Mouse (Mus musculus) megakaryocyte, adult 5-6 weeks (primary cell): Measurements from ENCODE around the gene Cstb. TPM values are rescaled to one million over a fixed set of nuclear protein-coding genes. Genes with fewer than 3 reads are reported as not detected.
A peak's percentile ranks its signal among the peaks of the same experiment; 100 is the strongest.

ENCODE experiments used
- ATAC-seq: 2 replicates; pipeline ENCODE4 v1.8.0; 2016; ENCODE audit warnings: mild to moderate bottlenecking, inconsistent platforms; ENCODE audit not compliant: poor library complexity, severe bottlenecking
- total RNA-seq, 2 experiments: library from RNA; stranded (forward) in 1 of 2; stranded (reverse) in 1 of 2; fragments of 153-499, 151-499 nt in 1 of 2; fragments of 221-1000, 200-1000 nt in 1 of 2; gene quantifications; 2 replicates each; pipeline versions ENCODE4 v1.2.3 to v1.2.4; 2015 to 2017

Cstb gene
- total RNA-seq, 2 experiments from 2014 or later = 119 to 122 TPM

- peak; percentile 46 for ATAC-seq
These were observed 33.1 kb downstream of the Cstb start for GRCm38 (mm10) chr10:78458348-78459111.

- ATAC-seq = no peak
These were observed 35.0 kb downstream of the Cstb start for GRCm38 (mm10) chr10:78460463-78460862.

DNA sequence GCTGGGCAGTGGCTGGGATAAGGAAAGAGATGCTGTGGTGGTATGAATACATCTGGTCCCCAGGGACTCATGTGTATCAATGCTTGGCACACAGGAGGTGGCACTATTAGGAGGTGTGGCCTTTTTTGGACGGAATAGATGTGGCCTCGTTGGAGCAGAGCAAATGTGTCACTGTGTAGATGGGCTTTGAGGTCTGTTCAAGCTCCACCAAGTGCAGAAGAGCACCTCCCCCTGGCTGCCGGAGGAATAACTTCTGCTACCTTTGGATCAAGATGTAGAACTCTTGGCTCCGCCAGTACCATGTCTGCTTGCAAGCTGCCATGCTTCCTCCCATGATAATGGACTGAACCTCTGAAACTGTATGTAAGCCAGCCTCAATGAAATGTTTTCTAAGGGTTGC lies 36.3 kb downstream of the Cstb start:
- no peak for ATAC-seq

GRCm38 (mm10) chr10:78462945-78463768 lies 37.7 kb downstream of the Cstb start:
- no peak for ATAC-seq

- no peak for ATAC-seq
These were observed 38.3 kb downstream of the Cstb start for GRCm38 (mm10) chr10:78463769-78464167.

DNA sequence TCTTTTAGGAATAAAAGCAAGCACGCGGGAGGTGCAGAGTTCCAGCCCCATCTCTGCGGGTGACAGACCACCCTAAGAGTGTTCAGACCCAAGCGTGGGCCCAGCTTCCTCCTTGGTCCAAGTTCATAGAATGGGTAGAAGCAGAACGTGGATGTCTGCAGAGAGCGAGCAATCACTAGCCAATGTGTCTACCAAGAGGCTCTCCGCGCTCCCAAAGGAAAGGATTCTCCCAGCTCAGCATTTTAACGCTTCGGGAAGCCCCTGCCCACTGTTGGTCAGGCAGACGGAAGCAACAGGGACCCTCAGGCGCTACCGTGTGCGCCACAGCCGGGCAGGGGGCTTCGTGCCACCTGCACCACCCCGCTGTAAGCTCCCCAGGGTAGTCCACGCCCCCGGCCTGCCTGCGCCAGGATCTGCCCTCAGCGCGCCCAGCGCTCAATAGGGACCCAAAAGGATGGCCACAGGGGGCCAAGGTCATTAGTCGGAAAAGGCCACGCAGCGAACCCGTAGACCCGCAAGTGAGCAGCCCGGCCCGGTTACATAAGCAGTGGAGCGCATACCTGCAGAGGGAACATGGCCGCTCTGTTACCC lies 38.8 kb downstream of the Cstb start:
- ATAC-seq = no peak

GRCm38 (mm10) chr10:78464792-78465207 lies 39.3 kb downstream of the Cstb start, which contains the start of gene Pdxk:
Gene Pdxk, minus strand, starts transcription at chr10:78464975.
- peak; percentile 91 for ATAC-seq

- ATAC-seq = peak; percentile 52
These were observed 40.0 kb downstream of the Cstb start for GRCm38 (mm10) chr10:78465472-78465871.

GRCm38 (mm10) chr10:78466647-78467046 lies 41.2 kb downstream of the Cstb start:
- no peak for ATAC-seq

- no peak for ATAC-seq
These were observed 42.4 kb downstream of the Cstb start for GRCm38 (mm10) chr10:78467761-78468310.

DNA sequence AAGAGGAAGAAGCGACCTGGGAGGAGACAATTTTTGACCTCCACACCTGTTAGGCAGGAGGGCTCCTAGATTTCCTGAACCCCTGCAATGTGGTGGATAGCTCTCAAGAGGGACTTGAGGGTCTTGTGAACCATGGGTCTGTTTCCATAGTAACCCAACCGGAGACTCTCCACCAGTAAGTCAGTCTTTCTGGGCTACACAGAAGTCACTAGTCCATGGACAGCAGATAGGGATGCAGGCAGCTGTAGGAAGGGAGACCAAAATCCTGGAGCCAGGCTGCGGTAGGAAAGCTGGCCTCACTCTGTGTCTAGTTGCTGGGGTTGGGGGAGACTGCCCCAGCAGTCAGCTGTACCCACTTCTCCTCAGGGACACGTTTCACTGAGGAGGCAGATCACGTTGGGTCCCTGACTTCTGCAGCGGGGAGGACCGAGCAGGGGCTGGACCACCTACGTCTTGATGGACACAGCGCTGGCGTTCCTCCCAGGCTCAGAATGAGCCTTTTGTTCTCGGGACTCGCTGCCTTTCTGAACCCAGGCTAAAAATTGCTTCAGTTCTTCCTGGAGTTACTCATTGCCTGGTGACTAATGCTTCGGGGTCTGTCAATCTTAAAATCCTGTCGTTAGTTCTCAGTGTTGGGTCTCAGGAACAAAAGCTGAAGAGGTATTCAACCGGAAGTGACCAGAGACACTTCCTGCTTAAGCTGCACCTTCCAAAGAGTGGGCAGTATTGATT lies 45.3 kb downstream of the Cstb start:
- peak; percentile 48 for ATAC-seq

DNA sequence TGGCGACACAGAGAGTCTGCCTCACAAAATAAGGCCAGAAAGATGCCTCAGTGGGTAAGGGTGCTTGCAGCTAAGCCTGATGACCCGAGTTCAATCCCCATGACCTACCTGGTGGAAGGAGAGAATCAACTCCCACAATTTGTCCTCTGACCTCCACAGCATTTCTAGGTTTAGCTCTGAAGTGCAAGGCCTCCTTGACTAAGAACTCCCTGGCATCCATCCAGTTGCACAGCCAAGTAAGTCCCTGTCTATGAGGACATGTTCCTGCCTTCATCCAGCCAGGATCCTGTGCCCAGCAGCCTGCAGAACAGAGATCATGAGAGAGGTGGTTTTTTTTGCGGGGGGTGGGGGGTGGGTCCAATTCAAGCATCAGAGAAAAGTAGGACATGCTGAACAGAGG lies 46.6 kb downstream of the Cstb start:
- no peak for ATAC-seq

DNA sequence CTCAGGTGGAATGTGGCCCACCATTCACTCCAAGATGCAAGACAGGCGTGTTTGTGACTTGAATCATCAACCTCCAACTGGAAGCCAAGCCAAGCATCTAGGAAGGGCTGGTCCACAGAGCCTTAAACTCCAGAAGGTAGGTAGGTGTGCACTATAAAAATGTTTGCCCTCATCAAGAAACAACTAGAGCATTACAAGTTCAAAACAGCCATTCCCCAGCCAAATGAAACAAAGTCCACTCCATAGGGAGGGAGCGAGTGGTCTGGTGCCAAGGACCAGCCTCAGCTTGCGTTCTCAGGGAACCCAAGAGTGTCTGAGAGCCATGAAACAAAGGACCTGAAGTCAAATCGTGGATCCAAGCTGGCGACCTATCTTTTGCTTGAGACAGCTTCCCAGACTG lies 48.0 kb downstream of the Cstb start:
- ATAC-seq = no peak

DNA sequence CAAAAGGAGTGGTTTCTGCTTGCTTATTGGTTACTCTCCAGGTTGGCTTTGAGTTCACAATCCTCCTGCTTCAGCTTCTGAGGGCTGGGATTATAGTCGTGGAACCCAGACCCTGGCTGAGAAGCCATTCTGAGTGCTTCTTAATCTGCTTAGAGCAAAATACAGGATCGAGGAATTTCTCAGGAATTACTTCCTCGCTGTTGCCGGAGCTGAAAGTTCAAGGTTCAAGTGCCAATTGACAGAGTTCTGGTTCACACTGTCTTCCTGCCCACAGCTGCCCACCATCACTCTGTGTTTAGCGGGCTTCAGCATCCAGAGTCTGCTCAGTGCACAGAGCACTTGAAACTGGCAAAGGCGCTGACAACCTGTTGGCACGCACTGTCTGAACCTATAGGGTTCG lies 49.3 kb downstream of the Cstb start:
- ATAC-seq = no peak

DNA sequence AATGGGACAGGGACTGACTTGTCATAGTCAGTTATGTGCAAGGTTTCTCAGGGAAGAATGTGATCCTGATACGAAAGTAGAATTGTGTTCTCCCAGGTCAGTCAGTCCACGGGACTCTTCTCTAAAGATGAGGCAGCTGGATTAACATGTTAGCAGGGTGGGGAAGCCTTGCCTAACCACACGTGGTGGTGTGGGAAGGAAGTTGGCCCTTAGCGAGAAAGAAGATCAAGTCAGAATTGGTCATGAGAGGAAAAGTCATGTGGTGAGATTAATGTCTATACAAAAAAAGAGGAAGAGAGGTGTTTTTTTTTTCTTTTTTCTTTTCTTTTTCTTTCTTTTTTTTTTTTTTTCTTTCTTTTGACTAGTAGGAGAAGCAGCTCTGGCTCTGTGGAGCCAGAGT lies 51.4 kb downstream of the Cstb start:
- ATAC-seq = peak; percentile 81

Other genes starting within 250 kb of the Cstb start
- gene Pwp2, start 240.5 kb upstream of the Cstb start, total RNA-seq (2015) = 2.2 and 3.0 TPM in 2 replicates
- gene Pwp2, start 240.5 kb upstream of the Cstb start, total RNA-seq (2017) = 7.4 and 8.8 TPM in 2 replicates
- gene Trappc10, start 181.0 kb upstream of the Cstb start, total RNA-seq (2015) = 26.1 and 37.9 TPM in 2 replicates
- 26.9 and 29.1 TPM in 2 replicates for gene Trappc10, start 181.0 kb upstream of the Cstb start, total RNA-seq (2017)
- gene Agpat3, start 73.2 kb upstream of the Cstb start, total RNA-seq (2015) = 1.8 and 2.4 TPM in 2 replicates
- gene Agpat3, start 73.2 kb upstream of the Cstb start, total RNA-seq (2017) = 2.8 and 5.2 TPM in 2 replicates
- 32.9 and 38.3 TPM in 2 replicates for gene Rrp1, start 12.6 kb upstream of the Cstb start, total RNA-seq (2015)
- 173 and 213 TPM in 2 replicates for gene Rrp1, start 12.6 kb upstream of the Cstb start, total RNA-seq (2017)
- gene Pdxk, start 39.3 kb downstream of the Cstb start, total RNA-seq (2015) = 21.7 and 23.0 TPM in 2 replicates
- 16.5 and 19.6 TPM in 2 replicates for gene Pdxk, start 39.3 kb downstream of the Cstb start, total RNA-seq (2017)
- gene Olfr1358, start 91.8 kb downstream of the Cstb start, total RNA-seq (2015) = not detected in 2 replicates
- gene Olfr1358, start 91.8 kb downstream of the Cstb start, total RNA-seq (2017) = not detected in 2 replicates
- 16.3 and 19.8 TPM in 2 replicates for gene Ilvbl, start 148.7 kb downstream of the Cstb start, total RNA-seq (2015)
- gene Ilvbl, start 148.7 kb downstream of the Cstb start, total RNA-seq (2017) = 8.4 and 8.6 TPM in 2 replicates
- gene Syde1, start 166.3 kb downstream of the Cstb start, total RNA-seq (2015) = 0.25 TPM in 1 of 2 replicates, not detected in the other
- gene Syde1, start 166.3 kb downstream of the Cstb start, total RNA-seq (2017) = 0.15 and 0.37 TPM in 2 replicates
- not detected in 2 replicates for gene Olfr1357, start 192.4 kb downstream of the Cstb start, total RNA-seq (2015)
- not detected in 2 replicates for gene Olfr1357, start 192.4 kb downstream of the Cstb start, total RNA-seq (2017)